Mouse (Mus musculus) heart, embryonic 16.5 days (tissue): ENCODE results near the gene Rpl9-ps6. TPM values are rescaled to one million over a fixed set of nuclear protein-coding genes. Genes with fewer than 3 reads are reported as not detected.
A peak's percentile ranks its signal among the peaks of the same experiment; 100 is the strongest.
"Not testable (repeated sequence)": the region's sequence is repeated elsewhere in the genome, so short reads cannot be mapped to it uniquely, and the experiment has no call there.

Source experiments
- ATAC-seq: fragments of 200-750 bp; cut with Nextera tagmentation; replicated peaks from 2 replicates; pipeline ENCODE4 v1.8.0; 2017; ENCODE audit warnings: moderate number of reproducible peaks; ENCODE audit not compliant: insufficient read depth, low FRiP score; ENCODE audit errors: extremely low read depth
- H3K27ac ChIP-seq: fragments of 300-500 bp; sonication (generic); 2 replicates; pipeline ENCODE4 v1.5.1; 2014; ENCODE audit warnings: mild to moderate bottlenecking, low read length, control low read depth, moderate library complexity
- H3K27me3 ChIP-seq: fragments of 300-500 bp; sonication (generic); 2 replicates; pipeline ENCODE4 v1.6.1; 2014; ENCODE audit warnings: low read length, mixed read lengths; ENCODE audit not compliant: control insufficient read depth, insufficient read depth
- H3K36me3 ChIP-seq: fragments of 300-500 bp; sonication (generic); 2 replicates; pipeline ENCODE4 v1.6.1; 2014; ENCODE audit not compliant: control insufficient read depth, insufficient read depth
- H3K4me1 ChIP-seq: fragments of 300-500 bp; sonication (generic); 2 replicates; pipeline ENCODE4 v1.6.1; 2014; ENCODE audit warnings: low read length, mixed read lengths; ENCODE audit not compliant: control insufficient read depth, insufficient read depth
- H3K4me2 ChIP-seq: fragments of 300-500 bp; sonication (generic); 2 replicates; pipeline ENCODE4 v1.6.1; 2014; ENCODE audit warnings: low read depth, mild to moderate bottlenecking, control low read depth, low read length
- H3K4me3 ChIP-seq: fragments of 300-500 bp; sonication (generic); 2 replicates; pipeline ENCODE4 v1.5.1; 2014; ENCODE audit warnings: mild to moderate bottlenecking, control low read depth, low read length
- H3K9ac ChIP-seq: fragments of 300-500 bp; sonication (generic); 2 replicates; pipeline ENCODE4 v1.6.1; 2014; ENCODE audit warnings: low read length, control low read depth
- H3K9me3 ChIP-seq: fragments of 300-500 bp; sonication (generic); replicated peaks from 2 replicates; pipeline ENCODE4 v1.6.1; 2016; ENCODE audit warnings: low read length; ENCODE audit not compliant: control insufficient read depth
- WGBS: fragments of 180-500 bp; shearing (Covaris S2); extraction: QIAGEN DNeasy Blood & Tissue Kit; methylation state at CpG from one replicate; pipeline ENCODE4 v1.1.7; 2014; 5-methylcytosine and 5-hydroxymethylcytosine counted together
- polyA plus RNA-seq: library from polyadenylated mRNA; unstranded; fragments of >200 nt; fragmentation: Nextera tagmentation; extraction: Ambion mirVana; gene quantifications from 2 replicates; pipeline ENCODE4 v1.2.1, GENCODE M21; 2015

The Rpl9-ps6 gene
- polyA plus RNA-seq, 1 experiment from 2014 or later = 112 TPM

DNA sequence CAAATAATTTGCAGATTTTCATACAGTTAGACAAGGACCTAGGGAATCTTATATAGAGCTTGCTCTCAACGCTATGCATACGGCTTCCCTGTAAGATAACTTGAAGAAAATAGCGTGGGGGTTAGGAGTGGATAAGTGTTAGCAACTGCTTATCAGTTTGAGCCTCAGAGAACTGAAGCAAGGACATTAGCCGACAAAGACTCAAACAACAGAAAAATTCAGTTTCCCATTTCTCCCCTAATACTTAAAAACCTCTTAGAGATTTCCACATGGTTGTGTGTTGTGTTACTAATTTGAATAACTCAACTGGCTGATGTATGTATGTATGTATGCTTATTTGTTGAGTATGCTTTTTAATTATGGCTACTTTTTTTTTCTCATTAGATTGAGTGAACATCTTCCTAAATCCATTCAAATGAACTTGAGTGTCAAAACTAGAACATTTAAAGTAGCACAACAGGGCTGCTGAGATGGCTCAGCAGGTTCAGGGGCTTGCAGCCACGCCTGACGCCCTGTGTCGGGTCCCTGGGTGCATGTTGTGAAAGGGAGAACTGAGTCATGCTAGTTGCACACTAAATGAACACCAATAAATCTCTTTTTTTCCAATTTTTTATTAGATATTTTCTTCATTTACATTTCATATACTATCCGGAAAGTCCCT is 21.3 kb upstream of the Rpl9-ps6 start:
- H3K36me3 ChIP-seq = peaks cover 4% of the 10 kb centered on the region; the same call in 1 of the 2 replicates
- H3K4me2 ChIP-seq = peak overlapping the region; percentile 94
- 58% methylated on average over 8 of the region's 8 CpGs for WGBS
- no peak overlapping the region for H3K27ac ChIP-seq
- peaks cover 15% of the 10 kb centered on the region for H3K4me1 ChIP-seq
- H3K9me3 ChIP-seq = no peaks in the 10 kb centered on the region
- peak overlapping the region; percentile 69 for H3K4me3 ChIP-seq
- no peak overlapping the region for H3K9ac ChIP-seq
- H3K27me3 ChIP-seq = no peaks in the 10 kb centered on the region
- ATAC-seq = no peak

DNA sequence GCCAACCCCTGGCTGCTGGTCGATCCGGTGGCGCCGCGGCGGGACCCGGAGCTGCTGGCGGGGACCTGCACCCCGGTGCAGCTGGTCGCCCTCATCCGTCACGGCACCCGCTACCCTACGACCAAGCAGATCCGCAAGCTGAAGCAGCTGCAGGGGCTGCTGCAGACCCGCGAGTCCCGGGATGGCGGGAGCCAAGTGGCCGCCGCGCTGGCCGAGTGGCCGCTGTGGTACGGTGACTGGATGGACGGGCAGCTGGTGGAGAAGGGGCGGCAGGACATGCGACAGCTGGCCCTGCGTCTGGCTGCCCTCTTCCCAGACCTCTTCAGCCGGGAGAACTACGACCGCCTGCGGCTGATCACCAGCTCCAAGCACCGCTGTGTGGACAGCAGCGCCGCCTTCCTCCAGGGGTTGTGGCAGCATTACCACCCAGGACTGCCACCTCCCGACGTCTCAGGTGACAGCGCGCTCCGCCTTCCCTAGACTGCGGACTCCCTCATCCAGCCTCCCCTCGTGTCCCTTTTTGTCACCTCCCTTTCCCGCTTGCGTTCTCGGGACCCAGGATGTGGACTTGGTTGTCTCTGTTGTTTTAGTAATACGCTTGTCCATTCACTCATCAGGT is 19.8 kb upstream of the Rpl9-ps6 start:
- H3K36me3 ChIP-seq, H3K27me3 ChIP-seq, H3K9me3 ChIP-seq: not testable (repeated sequence)
- Histone ChIP-seq H3K4me3 (peak overlapping the region; percentile 69), H3K4me2 (peak overlapping the region; percentile 94), H3K4me1 (peaks cover 15% of the 10 kb centered on the region), H3K27ac (peak overlapping the region; percentile 88), H3K9ac (peak overlapping the region; percentile 86)
- ATAC-seq = peak; percentile 88
- WGBS = 0% methylated on average over 42 of the region's 47 CpGs

DNA sequence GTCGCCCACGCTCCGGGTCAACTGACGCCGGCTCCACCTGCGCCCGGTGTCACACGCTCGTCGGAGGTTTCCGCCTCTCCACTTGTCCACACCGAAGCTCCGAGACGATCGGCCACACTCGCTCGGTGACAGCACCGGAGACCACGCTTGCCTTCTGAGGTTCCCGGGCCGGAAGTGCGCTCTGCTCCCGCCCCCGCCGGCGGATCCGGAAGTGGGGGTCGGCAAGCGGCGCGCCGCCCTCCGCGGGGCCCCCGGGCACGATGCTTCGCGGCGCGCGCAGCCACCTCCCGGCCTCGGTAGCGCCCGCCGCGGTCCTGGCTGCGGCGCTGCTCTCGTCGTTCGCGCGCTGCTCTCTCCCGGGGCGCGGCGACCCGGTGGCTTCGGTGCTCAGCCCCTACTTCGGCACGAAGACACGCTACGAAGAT is 19.3 kb upstream of the Rpl9-ps6 start, which contains the start of gene Minpp1:
Gene Minpp1, plus strand, starts transcription at position 89 of the 425 bp plus-strand sequence.
- H3K36me3 ChIP-seq = no peaks in the 10 kb centered on the region
- H3K4me1 ChIP-seq = peaks cover 15% of the 10 kb centered on the region
- no peaks in the 10 kb centered on the region for H3K27me3 ChIP-seq
- H3K27ac ChIP-seq = peak within 1 kb of the TSS; percentile 88
- H3K4me3 ChIP-seq = peak within 1 kb of the TSS; percentile 69
- H3K9ac ChIP-seq = peak within 1 kb of the TSS; percentile 86
- under 1% methylated on average over 63 of the region's 64 CpGs for WGBS
- ATAC-seq = peak; percentile 92
- peak within 1 kb of the TSS; percentile 94 for H3K4me2 ChIP-seq
- H3K9me3 ChIP-seq = no peaks in the 10 kb centered on the region

DNA sequence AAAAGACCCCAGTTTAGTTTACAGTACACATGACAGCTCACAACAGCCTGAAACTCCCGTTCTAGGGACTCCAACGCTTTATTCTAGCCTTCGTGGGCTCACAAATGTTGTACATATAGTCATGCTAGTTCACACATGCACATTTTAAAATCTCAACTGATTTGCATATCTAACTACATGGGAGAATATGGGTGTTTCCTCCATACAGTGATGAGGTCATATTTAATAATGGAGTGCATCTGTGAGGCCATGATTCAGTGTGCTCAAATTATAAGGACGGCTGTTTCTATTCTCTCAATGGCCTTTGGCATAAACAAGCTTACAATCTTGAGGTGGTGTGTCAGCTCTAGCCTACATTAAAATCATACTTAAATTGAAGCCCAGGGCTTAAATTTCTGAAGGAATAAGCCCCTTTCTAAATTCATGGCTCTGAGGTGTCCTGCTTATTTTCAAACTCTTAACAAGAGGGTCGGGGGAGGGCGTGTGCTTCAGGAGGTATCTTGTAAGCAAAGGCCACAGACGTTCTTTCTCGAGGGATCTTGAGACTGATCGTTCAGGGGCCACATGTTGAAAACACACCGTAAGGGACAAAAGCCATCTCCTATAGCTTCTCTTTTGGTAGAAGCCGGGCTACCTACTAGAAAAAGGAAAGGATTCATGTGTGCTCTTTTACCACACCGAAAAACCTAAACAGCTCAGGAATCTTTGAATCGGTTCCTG is 18.7 kb upstream of the Rpl9-ps6 start:
- Histone ChIP-seq H3K9me3 (no peaks in the 10 kb centered on the region), H3K4me2 (peak overlapping the region; percentile 94), H3K36me3 (no peaks in the 10 kb centered on the region), H3K27me3 (no peaks in the 10 kb centered on the region), H3K9ac (peak overlapping the region; percentile 86), H3K27ac (peak overlapping the region; percentile 88), H3K4me1 (peaks cover 15% of the 10 kb centered on the region), H3K4me3 (peak overlapping the region; percentile 69)
- ATAC-seq = no peak
- 19% methylated on average over 13 of the region's 13 CpGs for WGBS

DNA sequence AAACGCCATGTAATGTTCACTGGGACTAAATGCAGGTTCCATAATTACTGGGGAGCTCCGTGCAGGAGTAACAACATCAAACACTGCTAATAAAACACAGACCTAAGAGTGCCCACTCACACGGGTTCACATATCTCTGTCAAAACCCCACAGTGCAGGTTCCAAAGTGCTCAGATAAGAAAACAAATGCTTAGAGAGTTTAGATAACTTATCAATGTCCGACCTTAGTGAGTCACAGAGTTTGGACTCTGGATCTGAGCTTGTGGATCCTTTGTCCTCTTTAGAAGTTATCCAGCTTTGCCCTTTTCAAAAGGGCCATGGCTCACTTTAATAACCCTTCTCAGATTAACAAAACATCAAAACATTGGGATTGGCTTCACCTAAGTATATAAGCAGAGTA is 15.1 kb upstream of the Rpl9-ps6 start:
- H3K4me1 ChIP-seq = peaks cover 3% of the 10 kb centered on the region
- no peak for ATAC-seq
- H3K9ac ChIP-seq = no peak overlapping the region; the same call in 1 of the 2 replicates
- H3K27me3 ChIP-seq = no peaks in the 10 kb centered on the region
- no peak overlapping the region for H3K4me2 ChIP-seq
- WGBS = 21% methylated on average over 4 of the region's 4 CpGs
- H3K27ac ChIP-seq = no peak overlapping the region
- H3K36me3 ChIP-seq = no peaks in the 10 kb centered on the region
- no peak overlapping the region for H3K4me3 ChIP-seq
- H3K9me3 ChIP-seq = no peaks in the 10 kb centered on the region

DNA sequence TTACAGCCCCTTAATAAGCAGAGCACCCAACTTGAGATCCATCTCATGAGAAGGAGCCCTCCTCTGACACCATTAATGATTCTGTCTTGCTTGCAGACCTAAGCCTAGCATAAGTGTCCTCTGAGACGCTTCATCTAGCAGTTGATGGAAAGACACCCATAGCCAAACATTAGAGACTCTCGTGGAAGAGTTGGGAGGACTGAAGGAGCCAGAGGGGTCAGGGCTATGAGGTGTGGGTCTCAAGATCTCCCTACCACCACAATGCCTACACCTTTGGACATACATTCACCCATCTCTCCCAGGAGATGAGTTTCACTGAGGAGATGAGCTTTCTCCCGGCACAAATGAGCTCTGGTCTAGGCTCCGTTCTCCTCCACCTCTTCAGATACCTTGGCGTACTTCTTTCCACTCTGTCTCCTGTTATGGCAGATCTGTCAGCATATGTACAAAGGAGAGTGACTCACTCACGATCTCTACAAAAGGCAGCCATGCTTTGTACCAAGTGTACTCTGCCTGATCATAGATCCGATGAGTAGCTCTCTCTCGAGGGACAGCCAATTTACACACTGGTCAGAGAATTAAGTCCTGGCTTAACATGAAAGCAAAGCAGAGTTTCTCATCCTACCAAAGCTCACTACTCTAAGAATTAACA is 14.5 kb upstream of the Rpl9-ps6 start:
- Histone ChIP-seq H3K9me3 (no peaks in the 10 kb centered on the region), H3K4me3 (no peak overlapping the region), H3K27me3 (no peaks in the 10 kb centered on the region), H3K9ac (no peak overlapping the region), H3K4me1 (peaks cover 3% of the 10 kb centered on the region; the same call in 1 of the 2 replicates), H3K36me3 (no peaks in the 10 kb centered on the region), H3K4me2 (no peak overlapping the region), H3K27ac (no peak overlapping the region)
- ATAC-seq = no peak
- WGBS = 76% methylated on average over 8 of the region's 8 CpGs

DNA sequence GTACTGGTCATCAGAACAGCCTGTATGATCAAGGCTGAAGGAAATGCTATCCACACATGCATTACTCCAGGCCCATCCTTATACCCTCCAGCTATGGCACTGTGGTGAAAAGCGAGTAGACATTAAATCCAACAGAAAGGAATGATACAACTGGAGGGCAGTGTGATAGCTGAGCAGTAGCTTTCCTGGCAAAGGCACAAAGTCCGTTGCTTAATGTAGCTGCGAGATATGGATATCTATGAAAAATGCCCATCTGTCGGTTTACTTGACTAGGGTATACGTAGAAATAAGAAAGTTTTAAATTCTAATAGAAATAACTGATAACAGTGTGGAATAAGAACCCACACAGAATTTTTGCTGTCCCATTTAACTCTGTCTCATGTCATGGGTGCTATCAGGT is 13.9 kb upstream of the Rpl9-ps6 start:
- Histone ChIP-seq H3K4me3 (no peak overlapping the region), H3K27me3 (no peaks in the 10 kb centered on the region), H3K9ac (no peak overlapping the region), H3K4me2 (no peak overlapping the region), H3K4me1 (peaks cover 3% of the 10 kb centered on the region; the same call in 1 of the 2 replicates), H3K27ac (no peak overlapping the region), H3K9me3 (no peaks in the 10 kb centered on the region), H3K36me3 (no peaks in the 10 kb centered on the region)
- no peak for ATAC-seq
- 71% methylated on average over 5 of the region's 5 CpGs for WGBS

DNA sequence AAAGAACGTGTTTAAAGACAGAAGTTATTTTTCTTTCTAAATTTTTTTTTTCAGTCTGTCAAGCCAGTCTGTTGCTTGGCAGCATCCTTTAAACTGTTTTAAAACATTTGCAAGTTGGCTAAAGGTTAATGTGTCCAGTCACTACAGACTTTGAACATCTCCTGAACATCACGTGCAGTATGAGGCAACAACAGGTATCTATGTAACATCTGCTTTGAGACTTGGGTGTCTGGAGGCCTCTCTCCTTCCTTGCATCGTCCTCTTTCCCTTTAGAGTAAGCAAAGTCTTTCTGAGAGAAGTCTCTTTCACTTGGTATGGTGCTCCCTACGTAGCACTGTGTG is 10.3 kb upstream of the Rpl9-ps6 start:
- H3K4me3 ChIP-seq = no peak overlapping the region
- H3K4me2 ChIP-seq = no peak overlapping the region
- H3K9me3 ChIP-seq = no peaks in the 10 kb centered on the region; the same call in 1 of the 2 replicates
- H3K9ac ChIP-seq = no peak overlapping the region
- H3K4me1 ChIP-seq = no peaks in the 10 kb centered on the region
- no peak for ATAC-seq
- no peak overlapping the region for H3K27ac ChIP-seq
- 75% methylated on average over 4 of the region's 4 CpGs for WGBS
- no peaks in the 10 kb centered on the region for H3K27me3 ChIP-seq
- no peaks in the 10 kb centered on the region for H3K36me3 ChIP-seq
